Mouse (Mus musculus) urinary bladder, adult 2 months (tissue): ENCODE data around the gene Cwc22. TPM values are rescaled to one million over a fixed set of nuclear protein-coding genes. Genes with fewer than 3 reads are reported as not detected.

ENCODE experiments used
- DNase-seq: peaks from one replicate; pipeline ENCODE4 v3.0.0; 2022; ENCODE audit warnings: low spot score
- polyA plus RNA-seq: library from polyadenylated mRNA; depleted of rRNA; stranded (reverse); fragments of >200 nt; gene quantifications from 2 replicates; pipeline ENCODE4 v1.2.3, GENCODE M21; 2012; rRNA removed

The Cwc22 gene
- polyA plus RNA-seq, 1 experiment, result 27.5 TPM

DNA sequence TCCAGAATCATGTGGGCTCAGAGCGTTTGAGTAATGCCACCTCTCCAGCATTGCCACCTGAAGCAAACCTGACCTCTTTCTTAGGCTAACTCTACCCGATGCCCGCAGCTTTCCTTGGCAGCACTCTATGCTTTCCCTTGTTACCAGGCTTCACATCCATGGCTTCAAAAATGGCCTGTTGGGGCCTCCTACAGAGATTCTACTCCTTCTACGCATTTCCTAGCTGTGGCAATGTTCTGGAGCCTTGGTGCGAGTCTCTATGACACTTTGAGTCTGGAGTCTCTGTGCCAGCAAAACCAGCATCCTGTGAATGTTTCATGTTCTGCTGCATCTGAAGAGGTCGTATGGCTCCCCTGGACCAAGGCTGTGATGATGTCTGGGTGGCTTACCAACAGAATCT is 69.8 kb downstream of the Cwc22 start:
- no peak for DNase-seq

DNA sequence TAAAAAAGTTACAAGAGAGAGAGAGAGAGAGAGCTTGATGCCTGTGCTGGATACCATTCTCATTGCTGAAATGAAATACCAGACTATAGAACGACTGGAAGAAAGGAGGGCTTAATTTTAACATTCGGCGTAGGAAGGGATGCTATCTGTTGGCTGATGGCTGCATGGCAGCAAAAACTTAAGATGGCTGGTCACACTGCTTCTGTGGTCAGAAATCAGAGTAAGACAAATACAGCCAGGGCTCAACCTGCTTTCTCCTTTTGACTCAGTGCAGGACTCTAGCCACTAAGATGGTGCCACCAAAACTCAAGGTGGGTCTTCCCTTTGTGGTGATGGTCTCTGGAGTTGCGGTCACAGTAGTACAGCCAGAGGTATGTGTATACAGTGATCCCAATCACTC is 70.7 kb downstream of the Cwc22 start:
- DNase-seq, result no peak

DNA sequence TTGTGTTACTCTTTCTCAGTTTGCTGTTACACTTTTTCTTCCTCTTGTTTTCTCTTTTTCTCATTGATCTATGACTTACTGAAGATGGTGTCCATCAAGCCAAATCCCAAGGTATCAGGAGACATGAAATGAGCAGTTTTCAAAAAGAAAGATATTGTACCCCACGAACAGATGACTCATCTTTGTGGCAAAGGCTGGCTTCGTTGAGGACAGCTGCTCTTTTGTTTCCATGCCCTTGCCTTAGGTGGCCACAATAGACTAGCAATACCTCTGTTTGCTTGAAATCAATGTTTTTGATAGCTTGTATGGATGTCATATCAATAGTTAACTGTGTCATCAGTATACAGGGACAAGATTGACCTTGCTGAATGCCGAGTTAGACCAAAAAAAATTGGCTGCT is 71.5 kb downstream of the Cwc22 start:
- no peak for DNase-seq

DNA sequence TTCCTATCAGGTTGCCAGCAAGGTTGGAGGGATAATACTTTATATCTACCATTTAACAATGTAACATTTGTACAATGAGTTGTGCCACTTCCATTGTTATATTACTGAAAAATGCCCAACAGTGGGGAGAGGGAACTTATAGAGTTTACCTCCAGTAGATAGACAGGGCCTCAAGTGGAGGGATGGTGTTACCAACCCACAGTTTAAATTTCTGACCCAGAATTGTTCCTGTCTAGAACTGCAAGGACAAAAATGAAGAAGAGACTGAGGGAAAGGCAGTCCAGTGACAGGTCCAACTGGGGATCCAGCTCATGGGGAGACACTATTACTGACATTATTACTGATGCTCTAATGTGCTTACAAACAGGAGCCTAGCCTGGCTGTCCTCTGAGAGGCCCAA is 72.4 kb downstream of the Cwc22 start:
- no peak for DNase-seq

DNA sequence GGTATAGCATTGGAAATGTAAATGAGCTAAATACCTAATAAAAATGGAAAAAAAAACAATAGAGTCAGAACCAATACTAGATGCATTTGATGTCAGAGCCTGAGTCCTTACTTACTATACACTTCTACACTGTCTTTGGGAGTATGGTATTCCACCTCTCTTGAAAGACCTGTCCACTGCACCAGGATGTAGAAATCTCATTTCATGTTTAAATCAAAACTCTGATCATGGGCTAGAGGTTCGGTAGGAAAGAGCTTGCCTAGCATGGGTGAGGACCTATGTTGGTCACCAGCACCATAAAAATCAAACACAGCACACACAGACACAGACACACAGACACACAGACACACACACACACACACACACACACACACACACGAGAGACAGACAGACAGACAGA is 73.5 kb downstream of the Cwc22 start:
- no peak for DNase-seq

DNA sequence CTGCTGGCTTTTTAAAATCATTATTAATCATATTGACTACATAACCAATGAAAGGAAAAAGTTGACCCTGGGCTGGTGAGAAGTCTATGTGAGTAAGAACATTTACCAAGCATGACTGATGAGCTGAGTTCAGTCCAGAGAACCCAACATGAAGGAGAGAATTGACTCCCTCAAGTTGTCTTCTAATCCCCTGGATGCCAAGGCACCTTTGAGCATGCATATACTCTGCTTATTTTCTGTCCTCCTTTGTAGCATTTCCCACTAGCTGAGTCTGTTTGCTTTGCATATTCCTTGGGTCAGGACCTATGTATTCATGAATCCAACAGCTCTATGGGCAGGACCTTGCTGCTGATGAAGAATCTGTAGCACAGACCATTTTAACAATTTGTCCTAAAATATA is 75.0 kb downstream of the Cwc22 start:
- no peak for DNase-seq

DNA sequence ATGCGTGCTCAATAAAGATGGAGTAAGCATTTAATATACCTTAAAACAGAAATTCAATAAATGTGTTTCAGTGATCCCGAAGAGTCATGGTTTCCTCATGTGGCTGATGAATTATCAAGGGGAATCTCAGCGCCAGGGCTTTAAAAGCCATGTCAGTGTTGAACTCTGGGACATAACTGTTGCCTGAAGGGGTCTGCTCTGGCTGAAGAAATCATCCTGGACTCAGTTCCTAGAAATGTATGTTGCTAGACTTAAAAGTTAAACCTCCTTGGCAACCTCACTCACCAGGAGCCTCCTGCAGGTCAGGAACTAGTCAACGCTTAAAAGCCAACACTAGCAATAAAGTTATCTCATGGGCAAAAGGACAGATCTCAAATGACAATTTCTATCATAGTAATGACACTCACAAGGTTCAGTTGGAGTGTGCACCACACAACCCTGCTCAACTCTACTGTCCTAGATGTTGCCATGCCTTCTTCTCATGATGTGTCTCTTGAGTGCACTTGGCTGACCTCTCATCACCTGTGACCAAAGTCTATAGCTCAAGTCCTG is 76.4 kb downstream of the Cwc22 start:
- DNase-seq, result no peak

DNA sequence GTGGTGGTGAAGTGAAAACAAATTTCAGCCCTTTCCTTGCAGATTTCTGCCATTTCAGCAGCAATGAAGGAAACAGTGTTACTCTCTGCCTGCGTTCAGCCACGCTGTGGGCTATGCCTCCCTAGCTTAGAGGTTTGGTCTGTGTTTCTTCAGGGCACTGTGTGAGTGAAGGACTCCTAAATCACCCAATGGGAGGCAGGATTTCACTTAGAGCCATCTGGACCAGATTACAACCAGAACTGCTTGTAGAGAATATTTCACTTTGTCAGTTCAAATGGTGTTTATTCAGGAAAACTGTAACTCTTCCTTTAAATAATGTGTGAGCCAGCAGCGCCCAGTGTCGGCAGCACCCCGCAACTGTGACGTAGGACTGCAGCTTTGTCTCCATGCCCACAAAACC is 82.2 kb downstream of the Cwc22 start:
- no peak for DNase-seq

DNA sequence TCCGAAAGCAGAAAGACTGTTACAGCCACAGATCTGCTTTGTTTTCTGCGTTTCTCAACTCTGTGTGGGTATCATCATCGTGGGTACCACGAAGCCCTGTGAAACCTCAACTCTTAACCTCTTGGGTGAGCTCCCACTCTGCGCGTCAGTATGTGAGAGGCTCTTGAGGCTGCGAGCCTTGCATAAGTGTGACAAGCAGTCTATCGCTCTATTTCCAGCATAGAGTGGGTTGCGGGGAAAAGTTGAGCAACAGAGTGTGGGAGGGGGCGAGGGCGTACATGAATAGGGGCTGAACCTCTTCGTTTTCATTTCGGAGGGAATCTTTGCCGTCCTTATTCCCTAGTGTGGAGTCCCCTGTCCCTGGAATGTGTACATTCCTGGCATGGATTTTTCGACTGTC is 82.7 kb downstream of the Cwc22 start:
- no peak for DNase-seq

DNA sequence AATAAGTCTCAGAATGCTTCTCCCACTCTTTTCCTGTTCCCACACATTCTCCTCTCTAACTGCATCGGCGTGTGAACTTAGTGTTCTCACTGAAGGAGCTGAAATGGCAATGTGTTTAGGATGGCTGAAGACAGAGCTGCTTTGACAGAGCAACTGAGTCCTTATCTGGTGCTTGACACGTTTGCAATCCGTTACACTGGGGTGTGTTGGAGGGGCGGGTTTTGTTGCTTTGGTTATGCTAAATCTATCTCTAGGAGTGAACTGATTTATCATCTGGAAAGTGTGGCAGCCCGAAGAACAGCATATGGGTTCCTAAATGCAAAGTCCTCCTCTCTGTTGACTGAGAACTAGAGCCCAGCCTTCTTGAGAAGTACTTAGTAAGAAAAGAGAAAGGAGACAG is 104.7 kb downstream of the Cwc22 start:
- DNase-seq, result no peak

DNA sequence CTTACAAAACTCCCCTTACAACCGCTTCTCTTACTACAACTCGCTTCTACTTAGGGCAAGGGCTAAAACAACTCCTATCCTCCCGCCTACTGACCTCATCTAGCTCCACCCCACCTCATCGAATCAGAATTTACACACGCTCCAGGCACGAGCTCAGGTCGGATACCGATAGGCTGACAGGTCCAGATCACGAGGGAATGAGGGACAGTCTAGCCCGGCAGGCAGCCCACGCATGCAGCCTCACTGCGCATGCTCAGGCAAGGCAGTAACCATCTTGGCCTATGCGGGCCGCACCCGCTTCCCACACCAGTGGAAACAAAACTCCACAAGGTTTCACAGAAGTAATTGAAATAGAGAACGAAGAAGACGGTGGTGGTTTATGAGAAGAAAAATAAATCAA is 106.6 kb downstream of the Cwc22 start:
- no peak for DNase-seq

DNA sequence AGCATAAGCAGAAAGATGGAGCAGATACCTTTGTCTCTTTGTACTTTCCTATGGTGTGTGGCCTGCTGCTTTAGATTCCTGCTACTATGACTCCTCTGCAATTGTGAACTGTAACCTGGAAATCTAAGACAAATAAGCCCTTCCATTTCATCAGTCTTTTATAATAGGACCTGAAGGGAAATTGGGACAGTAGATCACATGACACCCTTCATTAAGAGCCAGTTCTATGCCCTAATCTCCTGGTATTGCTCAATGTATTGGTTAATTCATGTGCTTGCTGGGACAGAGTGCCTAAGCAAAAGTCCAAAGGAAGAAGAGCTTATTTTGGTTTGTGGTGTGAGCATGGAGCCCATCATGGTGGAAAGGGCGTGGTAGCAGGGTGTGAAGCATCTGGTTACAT is 107.5 kb downstream of the Cwc22 start:
- no peak for DNase-seq

DNA sequence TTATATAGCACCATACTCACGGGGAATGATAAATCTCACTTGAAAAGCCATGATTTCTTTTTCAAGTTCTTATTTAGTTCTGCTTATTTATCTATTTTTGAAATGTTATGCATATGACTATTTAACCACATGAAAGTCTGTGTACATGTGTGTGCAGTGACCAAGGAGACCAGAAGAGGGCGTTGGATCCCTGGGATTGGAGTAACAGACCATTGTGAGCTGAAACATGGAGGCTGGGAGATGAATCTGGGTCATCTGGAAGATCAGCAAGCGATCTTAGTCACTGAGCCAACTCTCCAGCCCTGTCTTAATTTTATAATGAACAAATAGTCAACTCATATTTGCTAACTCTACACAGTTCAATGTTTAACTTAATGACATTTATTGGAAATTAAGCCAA is 110.4 kb downstream of the Cwc22 start:
- DNase-seq, result no peak

Other genes starting within 250 kb of the Cwc22 start
- gene Zfp385b, start 126.7 kb downstream of the Cwc22 start, polyA plus RNA-seq, result 2.0 and 3.7 TPM in 2 replicates